Mouse (Mus musculus) brain, embryonic 14.5 days (tissue): ENCODE measurements at regions not wholly inside any gene's neighbourhood (a gene's known extent, or its start where the extent isn't known, plus 50 kb on each side); places are given as distances from the start of the nearest gene placed in this dataset.

Experiments used
- CTCF ChIP-seq: fragments of 200-500 bp; IDR thresholded peaks from 2 replicates; pipeline ENCODE4 v1.5.1; 2012; ENCODE audit warnings: inconsistent platforms, mild to moderate bottlenecking, moderate library complexity, borderline replicate concordance; ENCODE audit not compliant: insufficient read depth, insufficient read length; ENCODE audit errors: extremely low read depth
- POLR2A ChIP-seq: fragments of 200-500 bp; IDR thresholded peaks from 2 replicates; pipeline ENCODE4 v1.6.1; 2012; ENCODE audit warnings: mild to moderate bottlenecking, inconsistent platforms, borderline replicate concordance; ENCODE audit not compliant: poor library complexity, insufficient read depth, insufficient read length, severe bottlenecking; ENCODE audit errors: extremely low read depth

DNA sequence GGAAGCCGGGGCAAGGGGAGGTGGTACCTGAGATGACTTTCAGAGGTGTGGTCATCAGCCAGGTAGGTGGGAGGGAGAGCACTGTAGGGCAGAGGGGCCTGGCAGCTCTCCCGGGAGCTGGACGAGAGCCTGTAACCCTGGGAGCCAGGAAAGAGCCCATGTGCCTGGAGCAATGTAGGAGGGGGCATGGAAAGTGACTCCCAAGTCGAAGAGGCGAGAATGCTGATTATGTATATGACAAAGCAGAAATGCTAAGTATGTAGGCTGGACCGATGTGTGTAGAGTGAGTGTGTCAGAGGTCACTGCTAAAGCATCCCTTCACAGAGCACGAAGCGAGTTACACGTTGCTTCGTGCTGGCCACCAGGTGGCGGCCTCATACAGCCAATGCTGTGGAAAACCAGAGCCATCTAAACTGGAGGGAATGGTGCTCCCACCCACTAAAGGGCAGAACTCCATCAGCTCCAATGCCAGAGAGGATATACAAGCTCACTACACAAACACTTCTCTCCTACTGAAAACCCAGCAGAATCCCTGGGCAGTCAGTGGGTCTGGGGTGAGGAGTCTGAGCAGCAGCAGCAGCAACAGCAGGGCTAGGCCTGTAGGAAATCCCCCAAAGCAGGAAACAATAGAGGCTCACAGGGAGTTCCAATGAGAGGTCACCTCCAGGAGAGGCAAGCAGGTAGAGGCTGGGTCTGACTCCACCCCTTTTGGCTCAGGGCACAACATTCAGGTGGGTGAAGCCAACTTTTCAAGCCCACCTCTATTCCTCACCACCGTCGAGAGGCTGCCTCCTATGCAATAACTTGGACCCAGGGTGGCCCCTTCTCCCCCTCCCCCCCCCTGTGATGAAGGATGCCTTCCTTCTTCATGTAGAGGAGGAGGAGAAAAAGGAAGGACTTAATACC is 116.9 kb upstream of the Klf14 start:
- TF ChIP-seq CTCF: peak; percentile 99
- TF ChIP-seq POLR2A: no peak
